Mouse (Mus musculus): ENCODE measurements around the gene Wscd2. TPM values are rescaled to one million over a fixed set of nuclear protein-coding genes. Genes with fewer than 3 reads are reported as not detected.
A peak's percentile ranks its signal among the peaks of the same experiment; 100 is the strongest.

Gene Wscd2
- polyA plus RNA-seq, 1 experiment, result 13.5 TPM

- peak; percentile 73 for DNase-seq (ENCODE audit: low read depth)
- TF ChIP-seq POLR2A (IDR thresholded peaks at IDR 0.05; ENCODE audit: borderline replicate concordance, extremely low read depth, insufficient read depth, insufficient read length, poor library complexity, severe bottlenecking) (no peak), CTCF (IDR thresholded peaks at IDR 0.05; ENCODE audit: borderline replicate concordance, extremely low read depth, insufficient read depth, insufficient read length) (no peak)
Measured at GRCm38 (mm10) chr5:113504654-113505053, 14.5 kb downstream of the Wscd2 start.

GRCm38 (mm10) chr5:113506065-113506464 lies 15.9 kb downstream of the Wscd2 start:
- no peak for DNase-seq (ENCODE audit: low read depth)
- TF ChIP-seq CTCF (IDR thresholded peaks at IDR 0.05; ENCODE audit: borderline replicate concordance, extremely low read depth, insufficient read depth, insufficient read length), result no peak
- TF ChIP-seq POLR2A (IDR thresholded peaks at IDR 0.05; ENCODE audit: borderline replicate concordance, extremely low read depth, insufficient read depth, insufficient read length, poor library complexity, severe bottlenecking), result no peak

GRCm38 (mm10) chr5:113506779-113507178 lies 16.6 kb downstream of the Wscd2 start:
- TF ChIP-seq CTCF (IDR thresholded peaks at IDR 0.05; ENCODE audit: borderline replicate concordance, extremely low read depth, insufficient read depth, insufficient read length), result no peak
- no peak for TF ChIP-seq POLR2A (IDR thresholded peaks at IDR 0.05; ENCODE audit: borderline replicate concordance, extremely low read depth, insufficient read depth, insufficient read length, poor library complexity, severe bottlenecking)
- DNase-seq (ENCODE audit: low read depth), result no peak

- TF ChIP-seq POLR2A (IDR thresholded peaks at IDR 0.05; ENCODE audit: borderline replicate concordance, extremely low read depth, insufficient read depth, insufficient read length, poor library complexity, severe bottlenecking), result no peak
- no peak for TF ChIP-seq CTCF (IDR thresholded peaks at IDR 0.05; ENCODE audit: borderline replicate concordance, extremely low read depth, insufficient read depth, insufficient read length)
- no peak for DNase-seq (ENCODE audit: low read depth)
Measured at GRCm38 (mm10) chr5:113509167-113509566, 19.0 kb downstream of the Wscd2 start.

- DNase-seq (ENCODE audit: low read depth), result no peak
- no peak for TF ChIP-seq POLR2A (IDR thresholded peaks at IDR 0.05; ENCODE audit: borderline replicate concordance, extremely low read depth, insufficient read depth, insufficient read length, poor library complexity, severe bottlenecking)
- TF ChIP-seq CTCF (IDR thresholded peaks at IDR 0.05; ENCODE audit: borderline replicate concordance, extremely low read depth, insufficient read depth, insufficient read length), result no peak
Measured at GRCm38 (mm10) chr5:113513640-113514039, 23.5 kb downstream of the Wscd2 start.

GRCm38 (mm10) chr5:113514062-113514461 lies 23.9 kb downstream of the Wscd2 start:
- TF ChIP-seq POLR2A (IDR thresholded peaks at IDR 0.05; ENCODE audit: borderline replicate concordance, extremely low read depth, insufficient read depth, insufficient read length, poor library complexity, severe bottlenecking) (no peak), CTCF (IDR thresholded peaks at IDR 0.05; ENCODE audit: borderline replicate concordance, extremely low read depth, insufficient read depth, insufficient read length) (no peak)
- DNase-seq (ENCODE audit: low read depth), result no peak

GRCm38 (mm10) chr5:113516119-113516872 lies 26.2 kb downstream of the Wscd2 start:
- TF ChIP-seq POLR2A (IDR thresholded peaks at IDR 0.05; ENCODE audit: borderline replicate concordance, extremely low read depth, insufficient read depth, insufficient read length, poor library complexity, severe bottlenecking) (no peak), CTCF (IDR thresholded peaks at IDR 0.05; ENCODE audit: borderline replicate concordance, extremely low read depth, insufficient read depth, insufficient read length) (no peak)
- DNase-seq (ENCODE audit: low read depth), result no peak

GRCm38 (mm10) chr5:113516873-113517336 lies 26.8 kb downstream of the Wscd2 start:
- TF ChIP-seq CTCF (IDR thresholded peaks at IDR 0.05; ENCODE audit: borderline replicate concordance, extremely low read depth, insufficient read depth, insufficient read length) (no peak), POLR2A (IDR thresholded peaks at IDR 0.05; ENCODE audit: borderline replicate concordance, extremely low read depth, insufficient read depth, insufficient read length, poor library complexity, severe bottlenecking) (no peak)
- DNase-seq (ENCODE audit: low read depth), result peak; percentile 59

- DNase-seq (ENCODE audit: low read depth), result no peak
- TF ChIP-seq POLR2A (IDR thresholded peaks at IDR 0.05; ENCODE audit: borderline replicate concordance, extremely low read depth, insufficient read depth, insufficient read length, poor library complexity, severe bottlenecking) (no peak), CTCF (IDR thresholded peaks at IDR 0.05; ENCODE audit: borderline replicate concordance, extremely low read depth, insufficient read depth, insufficient read length) (no peak)
Measured at GRCm38 (mm10) chr5:113517387-113517786, 27.3 kb downstream of the Wscd2 start.

- DNase-seq (ENCODE audit: low read depth), result no peak
- TF ChIP-seq CTCF (IDR thresholded peaks at IDR 0.05; ENCODE audit: borderline replicate concordance, extremely low read depth, insufficient read depth, insufficient read length) (no peak), POLR2A (IDR thresholded peaks at IDR 0.05; ENCODE audit: borderline replicate concordance, extremely low read depth, insufficient read depth, insufficient read length, poor library complexity, severe bottlenecking) (no peak)
Measured at GRCm38 (mm10) chr5:113521037-113521436, 30.9 kb downstream of the Wscd2 start.

GRCm38 (mm10) chr5:113538826-113539225 lies 48.7 kb downstream of the Wscd2 start:
- no peak for DNase-seq (ENCODE audit: low read depth)
- TF ChIP-seq CTCF (IDR thresholded peaks at IDR 0.05; ENCODE audit: borderline replicate concordance, extremely low read depth, insufficient read depth, insufficient read length) (no peak), POLR2A (IDR thresholded peaks at IDR 0.05; ENCODE audit: borderline replicate concordance, extremely low read depth, insufficient read depth, insufficient read length, poor library complexity, severe bottlenecking) (no peak)

GRCm38 (mm10) chr5:113539438-113539837 lies 49.3 kb downstream of the Wscd2 start:
- DNase-seq (ENCODE audit: low read depth), result no peak
- no peak for TF ChIP-seq CTCF (IDR thresholded peaks at IDR 0.05; ENCODE audit: borderline replicate concordance, extremely low read depth, insufficient read depth, insufficient read length)
- no peak for TF ChIP-seq POLR2A (IDR thresholded peaks at IDR 0.05; ENCODE audit: borderline replicate concordance, extremely low read depth, insufficient read depth, insufficient read length, poor library complexity, severe bottlenecking)
